Mouse (Mus musculus) central nervous system, embryonic 11.5 days (tissue): ENCODE results near the gene Kcnk13. TPM values are rescaled to one million over a fixed set of nuclear protein-coding genes. Genes with fewer than 3 reads are reported as not detected.

Experiments used
- polyA plus RNA-seq: library from polyadenylated mRNA; depleted of rRNA; stranded (reverse); fragments of >200 nt; gene quantifications from 2 replicates; pipeline ENCODE4 v1.2.3, GENCODE M21; 2012; rRNA removed

Gene Kcnk13
- polyA plus RNA-seq, result 0.11 and 0.58 TPM in 2 replicates

GRCm38 (mm10) chr12:99964301-99965202 lies at the start of gene Kcnk13:
Gene Kcnk13, plus strand, starts transcription at chr12:99964499.

GRCm38 (mm10) chr12:100109986-100110696 lies 145.8 kb downstream of the Kcnk13 start, which contains the start of gene Psmc1:
Gene Psmc1, plus strand, starts transcription at chr12:100110154.

Other genes with a start within 250 kb of the Kcnk13 start
- gene Efcab11, start 80.1 kb upstream of the Kcnk13 start, polyA plus RNA-seq, result 14.6 and 19.0 TPM in 2 replicates
- gene Tdp1, start 80.0 kb upstream of the Kcnk13 start, polyA plus RNA-seq, result 47.7 and 51.8 TPM in 2 replicates
- 202 and 243 TPM in 2 replicates for gene Psmc1, start 145.7 kb downstream of the Kcnk13 start, polyA plus RNA-seq
- gene Nrde2, start 195.2 kb downstream of the Kcnk13 start, polyA plus RNA-seq, result 14.1 and 16.0 TPM in 2 replicates
- 375 and 492 TPM in 2 replicates for gene Calm1, start 234.9 kb downstream of the Kcnk13 start, polyA plus RNA-seq